Mouse (Mus musculus): ENCODE results near the gene Gm10428. TPM values are rescaled to one million over a fixed set of nuclear protein-coding genes. Genes with fewer than 3 reads are reported as not detected.
"Not testable (repeated sequence)": the region's sequence is repeated elsewhere in the genome, so short reads cannot be mapped to it uniquely, and the experiment has no call there.

Gm10428 gene
- polyA plus RNA-seq, 1 experiment: not detected

- no peak overlapping the region for H3K4me3 ChIP-seq (ENCODE audit: insufficient read depth, low read depth, low read length)
- H3K27ac ChIP-seq (ENCODE audit: insufficient read depth, low read depth, low read length): no peak overlapping the region
- TF ChIP-seq CTCF (IDR thresholded peaks at IDR 0.05; ENCODE audit: insufficient read depth, low read depth, low read length) (no peak), POLR2A (IDR thresholded peaks at IDR 0.05; ENCODE audit: insufficient read depth, low read depth, low read length) (no peak)
- WGBS: 83% methylated on average over 10 of the region's 10 CpGs
- no peaks in the 10 kb centered on the region for H3K4me1 ChIP-seq (ENCODE audit: control insufficient read depth, insufficient read depth, low read length)
Observed at GRCm38 (mm10) chr11:62742261-62742957, 10.5 kb upstream of the Gm10428 start.

GRCm38 (mm10) chr11:62744103-62744502 lies 8.8 kb upstream of the Gm10428 start:
- Histone ChIP-seq H3K4me3 (ENCODE audit: insufficient read depth, low read depth, low read length) (no peak overlapping the region), H3K27ac (ENCODE audit: insufficient read depth, low read depth, low read length) (no peak overlapping the region), H3K4me1 (ENCODE audit: control insufficient read depth, insufficient read depth, low read length) (no peaks in the 10 kb centered on the region)
- TF ChIP-seq POLR2A (IDR thresholded peaks at IDR 0.05; ENCODE audit: insufficient read depth, low read depth, low read length): no peak
- 0 out of 2 replicates have a peak, but pooled peaks have one; percentile 27 for TF ChIP-seq CTCF (IDR thresholded peaks at IDR 0.05; ENCODE audit: insufficient read depth, low read depth, low read length)
- 48% methylated on average over 5 of the region's 5 CpGs for WGBS

- TF ChIP-seq CTCF (IDR thresholded peaks at IDR 0.05; ENCODE audit: insufficient read depth, low read depth, low read length) (no peak), POLR2A (IDR thresholded peaks at IDR 0.05; ENCODE audit: insufficient read depth, low read depth, low read length) (no peak)
- Histone ChIP-seq H3K4me3 (ENCODE audit: insufficient read depth, low read depth, low read length) (peak overlapping the region; percentile 48), H3K4me1 (ENCODE audit: control insufficient read depth, insufficient read depth, low read length) (no peaks in the 10 kb centered on the region), H3K27ac (ENCODE audit: insufficient read depth, low read depth, low read length) (no peak overlapping the region)
- WGBS: 1% methylated on average over 27 of the region's 27 CpGs
Observed at GRCm38 (mm10) chr11:62746001-62746533, 6.8 kb upstream of the Gm10428 start.

GRCm38 (mm10) chr11:62747227-62747626 lies 5.7 kb upstream of the Gm10428 start:
- Histone ChIP-seq H3K4me3 (ENCODE audit: insufficient read depth, low read depth, low read length) (no peak overlapping the region), H3K4me1 (ENCODE audit: control insufficient read depth, insufficient read depth, low read length) (no peaks in the 10 kb centered on the region), H3K27ac (ENCODE audit: insufficient read depth, low read depth, low read length) (no peak overlapping the region)
- TF ChIP-seq POLR2A (IDR thresholded peaks at IDR 0.05; ENCODE audit: insufficient read depth, low read depth, low read length) (no peak), CTCF (IDR thresholded peaks at IDR 0.05; ENCODE audit: insufficient read depth, low read depth, low read length) (no peak)
- 90% methylated on average over 9 of the region's 9 CpGs for WGBS

GRCm38 (mm10) chr11:62748062-62748461 lies 4.8 kb upstream of the Gm10428 start:
- TF ChIP-seq POLR2A (IDR thresholded peaks at IDR 0.05; ENCODE audit: insufficient read depth, low read depth, low read length) (no peak), CTCF (IDR thresholded peaks at IDR 0.05; ENCODE audit: insufficient read depth, low read depth, low read length) (no peak)
- H3K27ac ChIP-seq (ENCODE audit: insufficient read depth, low read depth, low read length): no peak overlapping the region
- no peak overlapping the region for H3K4me3 ChIP-seq (ENCODE audit: insufficient read depth, low read depth, low read length)
- WGBS: 92% methylated on average over 4 of the region's 4 CpGs
- H3K4me1 ChIP-seq (ENCODE audit: control insufficient read depth, insufficient read depth, low read length): no peaks in the 10 kb centered on the region

GRCm38 (mm10) chr11:62749445-62749844 lies 3.5 kb upstream of the Gm10428 start:
- WGBS: 95% methylated on average over 13 of the region's 13 CpGs
- H3K27ac ChIP-seq (ENCODE audit: insufficient read depth, low read depth, low read length); H3K4me3 ChIP-seq (ENCODE audit: insufficient read depth, low read depth, low read length); H3K4me1 ChIP-seq (ENCODE audit: control insufficient read depth, insufficient read depth, low read length): not testable (repeated sequence)

DNA sequence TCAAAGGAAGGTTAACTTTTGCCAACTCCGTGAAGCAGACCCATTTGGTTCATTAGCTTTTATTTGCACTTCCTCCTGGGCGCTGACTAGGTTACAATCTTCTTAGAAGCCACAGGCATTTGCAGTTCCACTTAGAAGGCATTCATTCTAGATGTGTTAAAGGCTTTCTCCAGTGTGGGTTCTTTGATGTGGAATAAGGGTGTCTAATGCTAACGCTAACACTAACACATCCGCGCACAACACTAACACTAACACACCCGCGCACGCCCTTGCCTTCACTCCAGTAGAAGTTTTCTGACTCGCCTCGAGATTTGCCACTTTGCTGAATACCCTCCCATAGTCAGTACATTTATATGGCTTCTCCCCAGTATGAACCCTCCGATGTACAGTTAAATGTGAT lies 709 bp upstream of the Gm10428 start:
- no peak for TF ChIP-seq CTCF (IDR thresholded peaks at IDR 0.05; ENCODE audit: insufficient read depth, low read depth, low read length)
- TF ChIP-seq POLR2A (IDR thresholded peaks at IDR 0.05; ENCODE audit: insufficient read depth, low read depth, low read length): no peak
- no peak overlapping the region for H3K4me3 ChIP-seq (ENCODE audit: insufficient read depth, low read depth, low read length)
- 42% methylated on average over 11 of the region's 11 CpGs for WGBS
- H3K4me1 ChIP-seq (ENCODE audit: control insufficient read depth, insufficient read depth, low read length): no peaks in the 10 kb centered on the region; the same call in 1 of the 2 replicates
- H3K27ac ChIP-seq (ENCODE audit: insufficient read depth, low read depth, low read length): no peak overlapping the region

DNA sequence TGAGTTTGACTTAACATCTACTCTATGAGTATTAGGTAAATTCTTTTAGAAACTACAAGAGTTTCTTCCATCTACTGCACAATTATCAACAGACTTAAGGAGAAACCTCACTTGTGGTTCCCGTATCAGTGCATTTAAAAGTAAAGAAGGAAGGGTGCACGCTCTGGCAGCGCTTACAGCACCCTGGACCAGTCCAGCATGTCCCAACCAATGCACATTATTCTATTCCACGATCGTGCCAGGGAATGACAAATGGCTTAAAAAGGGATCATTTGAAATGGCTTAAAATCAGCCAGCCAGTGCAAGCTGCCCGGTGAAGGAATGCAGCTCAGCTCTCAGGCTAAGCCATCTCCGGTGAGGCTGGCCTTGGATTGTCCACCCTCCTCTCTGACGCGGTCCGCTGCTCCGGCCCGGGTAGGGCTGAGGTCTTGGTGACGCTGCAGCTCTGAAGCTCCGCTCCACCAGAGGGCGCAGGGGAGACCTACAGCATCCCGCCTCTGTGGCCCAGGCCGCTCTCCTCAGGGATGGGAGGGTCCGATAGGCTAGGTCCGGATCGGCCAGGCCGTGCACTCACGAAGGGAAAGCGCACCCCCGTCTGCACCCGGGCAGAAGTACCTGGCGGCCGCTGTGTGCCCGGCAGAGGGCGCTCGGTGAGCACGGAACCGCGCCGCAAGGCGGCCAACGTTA lies 3.7 kb downstream of the Gm10428 start:
- peak; percentile 100 for TF ChIP-seq CTCF (IDR thresholded peaks at IDR 0.05; ENCODE audit: insufficient read depth, low read depth, low read length)
- TF ChIP-seq POLR2A (IDR thresholded peaks at IDR 0.05; ENCODE audit: insufficient read depth, low read depth, low read length): no peak
- no peak overlapping the region for H3K27ac ChIP-seq (ENCODE audit: insufficient read depth, low read depth, low read length)
- WGBS: 4% methylated on average over 36 of the region's 36 CpGs
- peaks cover 3% of the 10 kb centered on the region; the same call in 1 of the 2 replicates for H3K4me1 ChIP-seq (ENCODE audit: control insufficient read depth, insufficient read depth, low read length)
- peak overlapping the region; percentile 26 for H3K4me3 ChIP-seq (ENCODE audit: insufficient read depth, low read depth, low read length)

GRCm38 (mm10) chr11:62757143-62757507 lies 4.2 kb downstream of the Gm10428 start:
- TF ChIP-seq CTCF (IDR thresholded peaks at IDR 0.05; ENCODE audit: insufficient read depth, low read depth, low read length) (no peak), POLR2A (IDR thresholded peaks at IDR 0.05; ENCODE audit: insufficient read depth, low read depth, low read length) (no peak)
- Histone ChIP-seq H3K4me1 (ENCODE audit: control insufficient read depth, insufficient read depth, low read length) (peaks cover 3% of the 10 kb centered on the region; the same call in 1 of the 2 replicates), H3K4me3 (ENCODE audit: insufficient read depth, low read depth, low read length) (peak overlapping the region; percentile 26), H3K27ac (ENCODE audit: insufficient read depth, low read depth, low read length) (no peak overlapping the region)
- 6% methylated on average over 7 of the region's 7 CpGs for WGBS
